Mouse (Mus musculus) spleen, adult 2 months (tissue): ENCODE results near the gene Fabp1. TPM values are rescaled to one million over a fixed set of nuclear protein-coding genes. Genes with fewer than 3 reads are reported as not detected.

ENCODE experiments used
- DNase-seq, 2 experiments: peaks; one replicate each; pipeline versions ENCODE4 v3.0.0 to v3.0.0-alpha.2; 2012 to 2021; ENCODE audit warnings: low spot score in 2 of 2, low read depth in 1 of 2
- H3K27ac ChIP-seq: fragments of 200-500 bp; 2 replicates; pipeline ENCODE4 v1.5.1; 2012; ENCODE audit warnings: low read length, inconsistent platforms; ENCODE audit not compliant: insufficient read depth
- H3K27me3 ChIP-seq: fragments of 200-500 bp; 2 replicates; pipeline ENCODE4 v1.6.1; 2012; ENCODE audit warnings: mild to moderate bottlenecking, moderate library complexity, low read length, inconsistent platforms; ENCODE audit not compliant: control insufficient read depth, insufficient read depth
- H3K36me3 ChIP-seq: fragments of 200-500 bp; 2 replicates; pipeline ENCODE4 v1.6.1; 2012; ENCODE audit warnings: mild to moderate bottlenecking, low read length, inconsistent platforms; ENCODE audit not compliant: control insufficient read depth, insufficient read depth
- H3K4me1 ChIP-seq: fragments of 200-500 bp; 2 replicates; pipeline ENCODE4 v1.6.1; 2011; ENCODE audit warnings: inconsistent platforms; ENCODE audit not compliant: control insufficient read depth, insufficient read depth, insufficient read length
- H3K4me3 ChIP-seq: fragments of 200-500 bp; 2 replicates; pipeline ENCODE4 v1.5.1; 2011; ENCODE audit warnings: mild to moderate bottlenecking, inconsistent platforms; ENCODE audit not compliant: insufficient read depth, insufficient read length; ENCODE audit errors: extremely low read depth
- CTCF ChIP-seq: fragments of 200-500 bp; IDR thresholded peaks from 2 replicates; pipeline ENCODE4 v1.5.1; 2011; ENCODE audit warnings: mild to moderate bottlenecking, inconsistent platforms; ENCODE audit not compliant: insufficient read depth, insufficient read length, insufficient replicate concordance; ENCODE audit errors: extremely low read depth
- POLR2A ChIP-seq: fragments of 200-500 bp; IDR thresholded peaks from 2 replicates; pipeline ENCODE4 v1.6.1; 2011; ENCODE audit warnings: low read depth, low read length, inconsistent platforms
- WGBS: fragments of 180-500 bp; shearing (Covaris S2); methylation state at CpG from one replicate; pipeline ENCODE4 v1.1.7; 2018; 5-methylcytosine and 5-hydroxymethylcytosine counted together
- polyA plus RNA-seq: library from polyadenylated mRNA; depleted of rRNA; stranded (reverse); fragments of >200 nt; gene quantifications from 2 replicates; pipeline ENCODE4 v1.2.3, GENCODE M21; 2012; rRNA removed

Gene Fabp1
- polyA plus RNA-seq, 1 experiment, result 0.23 TPM

GRCm38 (mm10) chr6:71243258-71243657 lies 43.6 kb downstream of the Fabp1 start:
- no peak overlapping the region for H3K4me3 ChIP-seq
- TF ChIP-seq POLR2A, result no peak
- no peak for TF ChIP-seq CTCF
- WGBS, result 88% methylated on average over 3 of the region's 3 CpGs
- no peak overlapping the region for H3K27ac ChIP-seq
- H3K36me3 ChIP-seq, result no peaks in the 10 kb centered on the region
- no peaks in the 10 kb centered on the region for H3K4me1 ChIP-seq
- no peak for DNase-seq
- no peaks in the 10 kb centered on the region for H3K27me3 ChIP-seq

- no peak for DNase-seq
- H3K27ac ChIP-seq, result no peak overlapping the region
- no peak for TF ChIP-seq POLR2A
- H3K27me3 ChIP-seq, result no peaks in the 10 kb centered on the region
- no peak overlapping the region for H3K4me3 ChIP-seq
- 90% methylated on average over 1 of the region's 1 CpGs for WGBS
- H3K36me3 ChIP-seq, result no peaks in the 10 kb centered on the region
- no peaks in the 10 kb centered on the region for H3K4me1 ChIP-seq
Measured at GRCm38 (mm10) chr6:71248420-71248819, 48.8 kb downstream of the Fabp1 start.

GRCm38 (mm10) chr6:71249615-71250014 lies 50.0 kb downstream of the Fabp1 start:
- Histone ChIP-seq H3K27ac (no peak overlapping the region), H3K4me1 (no peaks in the 10 kb centered on the region), H3K4me3 (no peak overlapping the region), H3K27me3 (no peaks in the 10 kb centered on the region), H3K36me3 (no peaks in the 10 kb centered on the region)
- WGBS, result 87% methylated on average over 3 of the region's 3 CpGs
- no peak for DNase-seq
- TF ChIP-seq CTCF (no peak), POLR2A (no peak)

GRCm38 (mm10) chr6:71250951-71251350 lies 51.3 kb downstream of the Fabp1 start:
- no peaks in the 10 kb centered on the region for H3K36me3 ChIP-seq
- no peaks in the 10 kb centered on the region for H3K4me1 ChIP-seq
- no peaks in the 10 kb centered on the region for H3K27me3 ChIP-seq
- WGBS, result 75% methylated on average over 8 of the region's 8 CpGs
- TF ChIP-seq POLR2A, result no peak
- H3K4me3 ChIP-seq, result no peak overlapping the region
- DNase-seq, result no peak
- no peak overlapping the region for H3K27ac ChIP-seq

GRCm38 (mm10) chr6:71254456-71254855 lies 54.8 kb downstream of the Fabp1 start:
- WGBS, result 95% methylated on average over 6 of the region's 6 CpGs
- 0 out of 2 replicates have a peak, but pooled peaks cover 1% of the 10 kb centered on the region for H3K27me3 ChIP-seq
- H3K36me3 ChIP-seq, result no peaks in the 10 kb centered on the region
- no peak overlapping the region for H3K4me3 ChIP-seq
- no peak for TF ChIP-seq POLR2A
- TF ChIP-seq CTCF, result no peak
- H3K4me1 ChIP-seq, result no peaks in the 10 kb centered on the region
- no peak overlapping the region for H3K27ac ChIP-seq
- DNase-seq, result no peak

Other genes with a start within 250 kb of the Fabp1 start
- not detected in 2 replicates for gene Foxi3, start 243.3 kb upstream of the Fabp1 start, polyA plus RNA-seq
- 2.1 and 2.5 TPM in 2 replicates for gene Thnsl2, start 55.4 kb upstream of the Fabp1 start, polyA plus RNA-seq
- 4.2 and 4.3 TPM in 2 replicates for gene Krcc1, start 71.8 kb downstream of the Fabp1 start, polyA plus RNA-seq
- 0.48 and 0.66 TPM in 2 replicates for gene Smyd1, start 122.4 kb downstream of the Fabp1 start, polyA plus RNA-seq
- 25.6 and 30.2 TPM in 2 replicates for gene Cd8b1, start 123.0 kb downstream of the Fabp1 start, polyA plus RNA-seq
- gene Cd8a, start 173.6 kb downstream of the Fabp1 start, polyA plus RNA-seq, result 24.9 and 28.5 TPM in 2 replicates
- 13.8 and 17.7 TPM in 2 replicates for gene Rmnd5a, start 240.8 kb downstream of the Fabp1 start, polyA plus RNA-seq